Mouse (Mus musculus) spleen, adult 2 months (tissue): Measurements from ENCODE around the gene Lrrc42.

Experiments used
- CTCF ChIP-seq: fragments of 200-500 bp; IDR thresholded peaks from 2 replicates; pipeline ENCODE4 v1.5.1; 2011; ENCODE audit warnings: mild to moderate bottlenecking, inconsistent platforms; ENCODE audit not compliant: insufficient read depth, insufficient read length, insufficient replicate concordance; ENCODE audit errors: extremely low read depth
- POLR2A ChIP-seq: fragments of 200-500 bp; IDR thresholded peaks from 2 replicates; pipeline ENCODE4 v1.6.1; 2011; ENCODE audit warnings: low read depth, low read length, inconsistent platforms

- TF ChIP-seq POLR2A (no peak), CTCF (no peak)
These were observed 41.9 kb downstream of the Lrrc42 start for GRCm38 (mm10) chr4:107211465-107211864.
